In genomic region chr16:6480411-6480728, GRCm38 (mm10) we compare ENCODE assay signal across 8 mouse cellular contexts.
DNase-seq lines count a peak whose midpoint lies in the region; ATAC-seq and TF ChIP-seq lines count a peak whose summit lies in the region.

No protein-coding gene starts in this region.

- H3K4me3 ChIP-seq in hindbrain, embryonic 10.5 days, result no peak overlapping the region
- no peak overlapping the region for H3K4me3 ChIP-seq in hindbrain, embryonic 16.5 days (ENCODE audit: low read length)
- no peak overlapping the region for H3K4me3 ChIP-seq in heart, postnatal 0 days (ENCODE audit: low read depth, low read length)
- no peak overlapping the region for H3K4me3 ChIP-seq in left cerebral cortex, adult 2 months

- no peaks in the 10 kb centered on the region for H3K27me3 ChIP-seq in hindbrain, embryonic 10.5 days (ENCODE audit: insufficient read depth, poor library complexity, severe bottlenecking)
- no peaks in the 10 kb centered on the region for H3K27me3 ChIP-seq in hindbrain, embryonic 16.5 days (replicated peaks; ENCODE audit: control insufficient read depth, insufficient read depth, low read length)
- H3K27me3 ChIP-seq in heart, postnatal 0 days (ENCODE audit: control insufficient read depth, insufficient read depth, low read length), result 0 out of 2 replicates have a peak, but pooled peaks cover 4% of the 10 kb centered on the region

- DNase-seq in hindbrain, embryonic 10.5 days (ENCODE audit: low spot score), result peak; percentile 60
- peak; percentile 42 for DNase-seq in Muller cell, postnatal 12 days (ENCODE audit: inconsistent ontology term)
- DNase-seq in cerebellum, postnatal 10 days, result peak; percentile 84 to 89
- DNase-seq in heart, postnatal 0 days (ENCODE audit: low spot score), result peak; percentile 13
- DNase-seq in left cerebral cortex, adult 2 months (ENCODE audit: extremely low spot score in 1 of 2, low spot score in 2 of 2), result peak; percentile 74 to 82
- peak; percentile 58 for DNase-seq in neural tube, embryonic 10.5 days (ENCODE audit: extremely low spot score, low spot score)

- 13% methylated on average over 5 of the region's 5 CpGs for WGBS in hindbrain, embryonic 10.5 days
- WGBS in hindbrain, embryonic 16.5 days, result 7% methylated on average over 5 of the region's 5 CpGs
- WGBS in heart, postnatal 0 days, result 3% methylated on average over 5 of the region's 5 CpGs

- H3K36me3 ChIP-seq in hindbrain, embryonic 10.5 days, result no peaks in the 10 kb centered on the region
- H3K36me3 ChIP-seq in hindbrain, embryonic 16.5 days (ENCODE audit: control insufficient read depth, insufficient read depth, low read length), result no peaks in the 10 kb centered on the region
- no peaks in the 10 kb centered on the region for H3K36me3 ChIP-seq in heart, postnatal 0 days (replicated peaks; ENCODE audit: control insufficient read depth, insufficient read depth, low read length)

- TF ChIP-seq CTCF in heart, postnatal 0 days (IDR thresholded peaks at IDR 0.05; ENCODE audit: low read depth), result peak; percentile 74
- TF ChIP-seq CTCF in left cerebral cortex, adult 2 months (IDR thresholded peaks at IDR 0.05), result peak; percentile 87

- H3K4me1 ChIP-seq in hindbrain, embryonic 10.5 days (replicated peaks), result no peaks in the 10 kb centered on the region
- peaks cover 17% of the 10 kb centered on the region for H3K4me1 ChIP-seq in hindbrain, embryonic 16.5 days (ENCODE audit: control insufficient read depth, insufficient read depth, low read depth, low read length)
- no peaks in the 10 kb centered on the region for H3K4me1 ChIP-seq in heart, postnatal 0 days (ENCODE audit: control insufficient read depth, insufficient read depth)

- no peak for TF ChIP-seq EP300 in heart, postnatal 0 days (IDR thresholded peaks at IDR 0.05; ENCODE audit: low read depth)

- H3K9me3 ChIP-seq in hindbrain, embryonic 10.5 days, result no peaks in the 10 kb centered on the region
- no peaks in the 10 kb centered on the region for H3K9me3 ChIP-seq in hindbrain, embryonic 16.5 days (ENCODE audit: control insufficient read depth, low read length)
- H3K9me3 ChIP-seq in heart, postnatal 0 days (replicated peaks; ENCODE audit: control insufficient read depth, low read length), result no peaks in the 10 kb centered on the region

- H3K4me2 ChIP-seq in hindbrain, embryonic 16.5 days (ENCODE audit: low read length), result no peak overlapping the region
- no peak overlapping the region for H3K4me2 ChIP-seq in heart, postnatal 0 days (ENCODE audit: low read depth, low read length)

- H3K27ac ChIP-seq in hindbrain, embryonic 10.5 days, result no peak overlapping the region
- no peak overlapping the region for H3K27ac ChIP-seq in hindbrain, embryonic 16.5 days (ENCODE audit: low read depth, low read length)
- no peak overlapping the region for H3K27ac ChIP-seq in heart, postnatal 0 days (ENCODE audit: low read depth)
- no peak overlapping the region; the same call in 1 of the 2 replicates for H3K27ac ChIP-seq in left cerebral cortex, adult 2 months

- ATAC-seq in hindbrain, embryonic 16.5 days, result no peak
- no peak for ATAC-seq in heart, postnatal 0 days (ENCODE audit: insufficient read depth, low read depth)
- no peak for ATAC-seq in granulocyte monocyte progenitor cell, adult 5-6 weeks (replicated peaks; ENCODE audit: poor library complexity, severe bottlenecking)

- no peak overlapping the region for H3K9ac ChIP-seq in hindbrain, embryonic 16.5 days (ENCODE audit: low read depth, low read length)
- no peak overlapping the region for H3K9ac ChIP-seq in heart, postnatal 0 days (replicated peaks; ENCODE audit: low read depth, low read length)

- intact Hi-C loops in left cerebral cortex, adult 2 months (cut with DNase I), result loop anchor here (2.0 kb wide), 2 partner anchors 586 to 1008 kb away; no protein-coding TSS in a partner anchor

Comparison
In these comparisons a context has a peak if more than half of its experiments do, and no peak if none do; other contexts are left out.
1. DNase-seq: peak in every context shown above with its lines; median percentile 86 in cerebellum, postnatal 10 days; 78 in left cerebral cortex, adult 2 months; 60 in hindbrain, embryonic 10.5 days; 58 in neural tube, embryonic 10.5 days; 42 in Muller cell, postnatal 12 days; 13 in heart, postnatal 0 days.